Mouse (Mus musculus) liver, adult 2 months (tissue): ENCODE data around the gene Phox2a.

Experiments used
- CTCF ChIP-seq: fragments of 200-500 bp; IDR thresholded peaks from 2 replicates; pipeline ENCODE4 v1.5.1; 2011; ENCODE audit warnings: low read depth, low read length, control low read depth
- POLR2A ChIP-seq: fragments of 200-500 bp; IDR thresholded peaks from 2 replicates; pipeline ENCODE4 v1.6.1; 2011; ENCODE audit warnings: low read length, control low read depth; ENCODE audit not compliant: insufficient read depth; ENCODE audit errors: extremely low read depth

DNA sequence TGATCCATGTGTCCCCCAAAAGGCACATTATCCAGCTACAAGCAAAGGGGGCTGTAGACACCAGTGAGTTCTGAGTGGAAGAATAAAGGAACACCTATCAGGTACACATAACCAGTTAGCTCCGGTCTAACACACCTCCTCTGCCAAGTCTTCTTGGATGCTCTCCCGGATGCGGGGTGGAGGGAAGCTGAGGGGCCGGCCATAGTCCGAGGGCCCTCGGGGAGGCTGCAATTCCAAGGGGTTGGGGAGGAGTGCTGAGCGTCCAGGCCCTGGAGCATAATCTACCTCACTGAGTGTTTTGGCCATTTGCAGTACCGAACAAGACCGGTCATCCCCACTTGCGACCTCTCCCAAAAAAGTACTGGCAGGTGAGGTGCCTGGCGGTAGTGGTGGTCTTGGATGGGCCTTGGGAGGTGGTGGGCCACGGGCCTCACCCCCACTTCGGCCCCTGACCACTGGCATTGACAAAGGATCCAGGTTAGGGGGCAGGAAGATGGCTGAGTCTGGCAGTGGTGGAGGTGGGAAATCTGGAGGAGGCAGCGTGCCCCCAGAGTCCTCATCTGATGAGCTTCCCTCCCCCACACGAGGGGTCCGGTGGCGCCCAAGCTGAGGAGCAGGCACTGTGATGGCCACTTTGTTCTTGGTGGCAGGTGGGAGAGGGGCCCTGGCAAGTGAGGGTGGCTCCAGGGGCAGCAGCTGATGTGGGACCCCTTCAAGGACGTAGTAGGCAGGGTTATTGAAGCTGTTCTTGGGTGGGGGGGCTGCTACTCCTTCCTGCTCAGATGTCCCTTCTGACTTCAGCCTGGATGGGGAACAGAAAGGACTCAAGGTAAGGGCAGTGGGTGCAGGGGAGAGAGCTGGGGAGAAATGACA lies 5.9 kb downstream of the Phox2a start:
- TF ChIP-seq CTCF: no peak
- no peak for TF ChIP-seq POLR2A
